Mouse (Mus musculus) gastrocnemius, adult 18-20 months (tissue): ENCODE measurements at regions not wholly inside any gene's neighbourhood (a gene's known extent, or its start where the extent isn't known, plus 50 kb on each side); places are given as distances from the start of the nearest gene placed in this dataset.
A peak's percentile ranks its signal among the peaks of the same experiment; 100 is the strongest.
"Not testable (repeated sequence)": the region's sequence is repeated elsewhere in the genome, so short reads cannot be mapped to it uniquely, and the experiment has no call there.

Experiments
- DNase-seq: peaks from one replicate; pipeline ENCODE4 v3.0.0; 2021; ENCODE audit warnings: low spot score

DNA sequence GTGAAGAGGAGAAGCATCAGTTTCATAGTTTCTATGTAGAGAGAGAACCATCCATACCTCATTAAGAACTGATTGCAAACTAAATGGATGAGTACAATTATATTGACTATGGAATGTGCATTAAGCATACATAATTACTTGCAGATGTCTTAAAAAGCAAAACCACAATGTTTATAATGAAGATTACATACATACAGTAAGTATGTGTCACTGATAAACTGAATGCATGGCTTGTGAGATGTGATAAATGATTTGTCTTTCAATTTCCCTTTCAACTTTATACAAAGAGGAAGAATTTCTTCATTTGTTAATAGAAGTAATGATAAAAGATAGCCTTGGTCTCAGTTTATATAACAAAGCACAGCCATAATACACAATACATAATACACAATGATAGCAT lies 1939.3 kb downstream of the 9330182O14Rik start:
- no peak for DNase-seq

DNA sequence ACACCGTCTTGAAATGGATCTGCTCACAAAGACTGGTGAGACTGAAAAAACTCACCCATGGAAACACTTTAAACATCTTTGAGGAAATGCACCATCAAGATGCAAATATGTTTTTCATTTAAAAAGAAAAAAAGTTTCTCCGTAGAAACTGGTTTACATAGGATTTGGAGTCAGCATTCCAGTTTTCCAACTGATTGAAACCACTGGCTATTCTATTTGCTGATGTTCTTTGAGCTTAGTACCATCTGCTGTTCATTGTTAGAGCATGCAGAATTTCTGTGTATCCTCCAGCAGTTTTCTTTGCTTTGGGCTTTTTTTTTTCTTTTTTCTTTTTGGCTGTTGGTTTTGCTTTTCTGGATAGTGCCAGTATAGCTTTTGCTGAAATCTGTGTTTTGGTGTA lies 1948.3 kb downstream of the 9330182O14Rik start:
- no peak for DNase-seq

GRCm38 (mm10) chr15:42100730-42101129 lies 1966.6 kb downstream of the 9330182O14Rik start:
- DNase-seq: peak; percentile 5

- no peak for DNase-seq
Observed at GRCm38 (mm10) chr15:42104816-42105215, 1970.7 kb downstream of the 9330182O14Rik start.

GRCm38 (mm10) chr15:42107106-42107505 lies 1972.9 kb downstream of the 9330182O14Rik start:
- no peak for DNase-seq

- DNase-seq: no peak
Observed at GRCm38 (mm10) chr15:42111811-42112210, 1977.6 kb downstream of the 9330182O14Rik start.

- no peak for DNase-seq
Observed at GRCm38 (mm10) chr15:42127471-42127870, 1993.3 kb downstream of the 9330182O14Rik start.

GRCm38 (mm10) chr15:42128976-42129375 lies 1994.8 kb downstream of the 9330182O14Rik start:
- no peak for DNase-seq

GRCm38 (mm10) chr15:42166546-42166945 lies 2032.4 kb downstream of the 9330182O14Rik start:
- DNase-seq: no peak

- not testable (repeated sequence) for DNase-seq
Observed at GRCm38 (mm10) chr15:42177766-42178165, 2043.6 kb downstream of the 9330182O14Rik start.

- peak; percentile 2 for DNase-seq
Observed at GRCm38 (mm10) chr15:42207187-42207846, 2073.2 kb downstream of the 9330182O14Rik start.

- DNase-seq: no peak
Observed at GRCm38 (mm10) chr15:42219496-42219895, 2085.3 kb downstream of the 9330182O14Rik start.

GRCm38 (mm10) chr15:42220005-42220404 lies 2085.8 kb downstream of the 9330182O14Rik start:
- DNase-seq: no peak

DNA sequence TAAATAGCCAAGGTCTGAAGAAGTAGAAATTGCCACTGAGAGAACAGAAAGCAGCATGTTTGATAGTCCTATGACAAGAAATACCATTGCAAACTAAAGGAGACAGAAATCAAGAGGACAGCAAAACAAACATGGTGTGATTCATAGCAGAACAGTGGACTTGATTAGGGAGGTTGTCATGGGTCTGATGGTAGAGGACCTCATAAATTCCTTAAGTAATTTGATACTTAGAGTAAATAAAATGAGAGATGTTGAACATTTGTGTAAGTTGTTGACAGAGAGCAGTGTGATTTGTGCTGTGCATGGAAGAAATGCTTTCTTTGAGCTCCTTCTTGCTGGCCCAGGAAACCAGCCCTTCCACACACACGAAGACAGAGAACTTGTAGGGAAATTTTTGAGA lies 2090.8 kb downstream of the 9330182O14Rik start:
- DNase-seq: no peak

DNA sequence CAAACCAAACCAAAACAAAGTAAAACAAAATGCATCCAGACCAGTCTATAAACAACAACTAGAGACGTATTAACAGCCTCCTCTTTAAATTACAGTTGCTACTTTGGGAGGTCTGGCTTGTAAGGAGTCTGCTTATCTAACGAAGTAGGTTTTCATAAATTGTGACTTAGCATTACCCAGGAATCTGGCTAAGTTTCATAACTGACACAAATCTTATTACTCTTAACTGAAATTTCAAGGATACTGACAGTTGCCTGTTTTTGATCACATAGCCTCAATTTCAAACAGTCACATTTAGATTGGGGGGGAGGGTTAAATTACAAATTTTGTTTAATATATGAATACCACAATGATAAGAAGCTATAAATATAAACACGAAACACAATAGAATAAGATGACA lies 2097.5 kb downstream of the 9330182O14Rik start:
- DNase-seq: no peak

GRCm38 (mm10) chr15:42246812-42247211 lies 2112.6 kb downstream of the 9330182O14Rik start:
- DNase-seq: no peak

GRCm38 (mm10) chr15:42252730-42253330 lies 2118.7 kb downstream of the 9330182O14Rik start:
- DNase-seq: no peak

GRCm38 (mm10) chr15:42256343-42256742 lies 2122.2 kb downstream of the 9330182O14Rik start:
- no peak for DNase-seq

GRCm38 (mm10) chr15:42275117-42275516 lies 2141.0 kb downstream of the 9330182O14Rik start:
- DNase-seq: no peak

DNA sequence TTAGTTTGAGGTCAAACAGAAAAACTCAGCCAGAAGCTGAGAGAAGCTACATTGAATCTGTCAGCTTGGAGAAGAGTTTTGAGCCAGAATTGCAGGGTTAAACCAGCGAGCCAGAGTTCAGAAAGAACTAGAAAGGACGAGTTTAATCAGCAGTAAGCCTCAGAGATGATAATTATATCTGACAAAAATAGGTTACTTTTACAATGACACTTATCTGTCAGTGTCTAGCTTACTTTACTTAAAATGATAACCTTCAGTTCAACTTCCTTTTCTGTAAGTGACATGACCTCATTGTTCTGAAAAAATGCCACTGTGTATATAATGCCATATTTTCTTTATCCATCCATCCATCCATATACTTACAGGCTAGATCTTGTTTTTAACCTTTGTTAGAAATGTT lies 2143.1 kb downstream of the 9330182O14Rik start:
- DNase-seq: no peak

DNA sequence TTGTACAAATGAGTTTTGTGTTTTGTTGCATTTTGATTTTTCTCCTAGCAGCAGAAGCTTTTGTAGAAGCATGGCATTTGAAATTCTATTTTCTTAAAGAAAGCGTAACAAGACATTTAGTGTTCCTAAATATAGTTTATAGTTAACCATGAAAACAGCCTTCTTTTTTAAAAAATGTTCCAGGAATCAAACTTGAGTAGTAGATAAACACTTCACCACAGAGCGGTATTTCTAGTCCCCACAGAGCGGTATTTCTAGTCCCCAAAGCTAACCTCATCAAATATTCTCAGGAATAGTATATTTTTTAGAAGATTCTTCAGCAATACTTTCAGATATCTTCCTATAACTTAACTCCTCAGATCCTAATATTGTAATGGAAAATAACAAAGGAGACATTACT lies 2146.6 kb downstream of the 9330182O14Rik start:
- no peak for DNase-seq

GRCm38 (mm10) chr15:42296406-42296805 lies 2162.2 kb downstream of the 9330182O14Rik start:
- no peak for DNase-seq

GRCm38 (mm10) chr15:42297430-42297829 lies 2163.3 kb downstream of the 9330182O14Rik start:
- DNase-seq: no peak
